ENCODE assay signal across 19 mouse cellular contexts in genomic region chr8:104410628-104411273, GRCm38 (mm10). TPM values are rescaled to one million over a fixed set of nuclear protein-coding genes. Genes with fewer than 3 reads are reported as not detected.
DNase-seq lines count a peak whose midpoint lies in the region; ATAC-seq and TF ChIP-seq lines count a peak whose summit lies in the region.
"Had no signal": no experiment of that assay in that cellular context is flagged by ENCODE, and none has a peak within 500 bp of the region (broad histone marks: within the 10 kb centered on the region; RNA-seq: fewer than 3 reads in every experiment).

No protein-coding gene starts in this region.

- H3K27ac ChIP-seq in layer of hippocampus, adult 2 months = peak overlapping the region; percentile 89
- H3K27ac ChIP-seq: forebrain, embryonic 15.5 days; hindbrain, embryonic 14.5 days; liver, embryonic 14.5 days; midbrain, embryonic 10.5 days; neural tube, embryonic 12.5 days had no signal

- peak; percentile 27 to 54 for DNase-seq in layer of hippocampus, adult 2 months (ENCODE audit: low spot score in 2 of 2)
- DNase-seq in layer of hippocampus, adult 11-12 months (ENCODE audit: low spot score) = no peak
- peak; percentile 54 to 58 for DNase-seq in right cerebral cortex, adult 2 months (ENCODE audit: low spot score in 2 of 2)
- DNase-seq in right cerebral cortex, postnatal 4 days = no peak
- DNase-seq in Patski (ENCODE audit: low read depth, low spot score) = no peak
- peak; percentile 53 to 72 for DNase-seq in right cerebral cortex, postnatal 36 days (ENCODE audit: low spot score in 2 of 2)
- no peak for DNase-seq in adrenal gland, postnatal 36 days
- DNase-seq in urinary bladder, adult 2 months (ENCODE audit: low spot score) = no peak
- DNase-seq: cerebellum, adult 11 months; heart, adult 11 months; kidney, adult 2 months; lung, postnatal 10 days; thymus, adult 18-20 months had no signal

- no peaks in the 10 kb centered on the region for H3K27me3 ChIP-seq in Patski
- H3K27me3 ChIP-seq: forebrain, embryonic 15.5 days; neural tube, embryonic 12.5 days had no signal

- no peak overlapping the region for H3K4me3 ChIP-seq in layer of hippocampus, adult 2 months
- H3K4me3 ChIP-seq: forebrain, embryonic 15.5 days; midbrain, embryonic 10.5 days; neural tube, embryonic 12.5 days had no signal

- TF ChIP-seq CTCF in layer of hippocampus, adult 2 months (conservative IDR thresholded peaks at IDR 0.05) = no peak; the same call in 1 of the 2 replicates
- TF ChIP-seq CTCF in Patski (IDR thresholded peaks at IDR 0.05) = no peak

- POLR2A ChIA-PET in Patski (lab: Charles Lee) = no interaction called here

- peak; percentile 84 for ATAC-seq in Patski
- ATAC-seq: activated CD4-positive, CD25-positive, alpha-beta regulatory T cell, adult 4 months; forebrain, embryonic 15.5 days had no signal

- in situ Hi-C loops in Patski (cut with MboI; ENCODE audit: low pct_unique_long_range_greater_than_20kb) = no loop called here

- CTCF ChIA-PET in Patski (lab: Charles Lee) = interaction anchor here (0.8 to 1.2 kb wide), 4 partner anchors 14 to 70 kb away, joined by 3 to 4 read pairs (median 3); no protein-coding TSS in a partner anchor

RNA-seq across cellular contexts. Expression of gene Cmtm4, which starts 15.1 kb away (rescaled TPM):
- total RNA-seq in layer of hippocampus, adult 2 months (2021) = 10 to 100 TPM; 59.9 to 62.3 TPM
- polyA plus RNA-seq in Patski (2021) = 39.8 TPM
- total RNA-seq in adrenal gland, postnatal 36 days (2021) = 10 to 100 TPM; 47.7 to 60.9 TPM
- polyA plus RNA-seq in urinary bladder, adult 2 months (2012; rRNA removed) = 31.4 and 32.1 TPM in 2 replicates

RNA-seq across cellular contexts. Expression of gene Dync1li2, which starts 32.1 kb away (rescaled TPM):
- total RNA-seq in layer of hippocampus, adult 2 months (2021) = 100 to 1,000 TPM; 272 to 275 TPM
- polyA plus RNA-seq in Patski (2021) = 93.1 TPM
- 100 to 1,000 TPM; 122 to 135 TPM for total RNA-seq in adrenal gland, postnatal 36 days (2021)
- 79.6 and 85.8 TPM in 2 replicates for polyA plus RNA-seq in urinary bladder, adult 2 months (2012; rRNA removed)

Comparison
In these comparisons a context has a peak if more than half of its experiments do, and no peak if none do; other contexts are left out.
1. DNase-seq: peak in layer of hippocampus, adult 2 months (2 of 2), right cerebral cortex, adult 2 months (2 of 2) and right cerebral cortex, postnatal 36 days (2 of 2); none in layer of hippocampus, adult 11-12 months (single experiment), right cerebral cortex, postnatal 4 days (single experiment), Patski (single experiment), adrenal gland, postnatal 36 days (0 of 2) and urinary bladder, adult 2 months (single experiment).